Mouse (Mus musculus) lung, embryonic 16.5 days (tissue): ENCODE data around the gene Tspan13. TPM values are rescaled to one million over a fixed set of nuclear protein-coding genes. Genes with fewer than 3 reads are reported as not detected.

ENCODE experiments used
- ATAC-seq: fragments of 200-750 bp; cut with Nextera tagmentation; 2 replicates; pipeline ENCODE4 v1.8.0; 2017; ENCODE audit warnings: low read depth, mild to moderate bottlenecking, moderate library complexity
- H3K27ac ChIP-seq: fragments of 300-500 bp; sonication (generic); 2 replicates; pipeline ENCODE4 v1.5.1; 2014; ENCODE audit warnings: mild to moderate bottlenecking, control low read depth, low read length
- H3K27me3 ChIP-seq: fragments of 300-500 bp; sonication (generic); 2 replicates; pipeline ENCODE4 v1.6.1; 2014; ENCODE audit warnings: low read depth, low read length, mixed read lengths; ENCODE audit not compliant: control insufficient read depth, insufficient read depth
- H3K36me3 ChIP-seq: fragments of 300-500 bp; sonication (generic); 2 replicates; pipeline ENCODE4 v1.6.1; 2014; ENCODE audit warnings: low read length; ENCODE audit not compliant: control insufficient read depth, insufficient read depth
- H3K4me1 ChIP-seq: fragments of 300-500 bp; sonication (generic); replicated peaks from 2 replicates; pipeline ENCODE4 v1.6.1; 2014; ENCODE audit warnings: low read length, mixed read lengths; ENCODE audit not compliant: control insufficient read depth, insufficient read depth
- H3K4me2 ChIP-seq: fragments of 300-500 bp; sonication (generic); 2 replicates; pipeline ENCODE4 v1.6.1; 2014; ENCODE audit warnings: low read depth, low read length, control low read depth
- H3K4me3 ChIP-seq: fragments of 300-500 bp; sonication (generic); 2 replicates; pipeline ENCODE4 v1.5.1; 2014; ENCODE audit warnings: mild to moderate bottlenecking, low read length, control low read depth
- H3K9ac ChIP-seq: fragments of 300-500 bp; sonication (generic); 2 replicates; pipeline ENCODE4 v1.6.1; 2014; ENCODE audit warnings: low read length, control low read depth
- H3K9me3 ChIP-seq: fragments of 300-500 bp; sonication (generic); 2 replicates; pipeline ENCODE4 v1.6.1; 2016; ENCODE audit warnings: low read length; ENCODE audit not compliant: control insufficient read depth
- WGBS: fragments of 180-500 bp; shearing (Covaris S2); extraction: QIAGEN DNeasy Blood & Tissue Kit; methylation state at CpG from one replicate; pipeline ENCODE4 v1.1.7; 2014; 5-methylcytosine and 5-hydroxymethylcytosine counted together
- polyA plus RNA-seq: library from polyadenylated mRNA; unstranded; fragments of >200 nt; fragmentation: Nextera tagmentation; extraction: Ambion mirVana; gene quantifications from 2 replicates; pipeline ENCODE4 v1.2.1, GENCODE M21; 2015

Gene Tspan13
- polyA plus RNA-seq, 1 experiment from 2014 or later, result 139 TPM

DNA sequence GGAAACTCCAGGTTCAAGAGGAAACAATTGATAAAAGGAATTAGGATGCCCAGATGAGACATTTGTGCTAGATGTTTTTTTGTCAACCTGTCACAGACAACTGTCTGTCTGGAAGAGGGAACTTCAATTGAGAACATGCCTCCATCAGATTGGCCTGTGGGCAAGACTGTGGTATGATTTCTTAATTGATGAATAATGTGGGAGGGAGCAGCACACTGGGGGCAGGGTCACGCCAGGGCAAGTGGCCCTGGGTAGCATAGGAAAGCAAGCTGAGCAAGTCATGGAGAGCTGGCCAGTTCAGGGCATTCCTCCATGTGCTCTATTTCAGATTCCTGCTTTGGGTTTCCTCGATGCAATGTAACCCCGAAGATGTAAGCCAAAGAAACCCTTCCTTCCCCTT is 66.4 kb downstream of the Tspan13 start:
- no peaks in the 10 kb centered on the region for H3K9me3 ChIP-seq
- H3K4me1 ChIP-seq, result no peaks in the 10 kb centered on the region
- H3K4me2 ChIP-seq, result no peak overlapping the region
- H3K36me3 ChIP-seq, result no peaks in the 10 kb centered on the region
- H3K9ac ChIP-seq, result no peak overlapping the region
- WGBS, result 77% methylated on average over 3 of the region's 3 CpGs
- H3K27me3 ChIP-seq, result no peaks in the 10 kb centered on the region
- ATAC-seq, result no peak
- H3K4me3 ChIP-seq, result no peak overlapping the region
- no peak overlapping the region for H3K27ac ChIP-seq

DNA sequence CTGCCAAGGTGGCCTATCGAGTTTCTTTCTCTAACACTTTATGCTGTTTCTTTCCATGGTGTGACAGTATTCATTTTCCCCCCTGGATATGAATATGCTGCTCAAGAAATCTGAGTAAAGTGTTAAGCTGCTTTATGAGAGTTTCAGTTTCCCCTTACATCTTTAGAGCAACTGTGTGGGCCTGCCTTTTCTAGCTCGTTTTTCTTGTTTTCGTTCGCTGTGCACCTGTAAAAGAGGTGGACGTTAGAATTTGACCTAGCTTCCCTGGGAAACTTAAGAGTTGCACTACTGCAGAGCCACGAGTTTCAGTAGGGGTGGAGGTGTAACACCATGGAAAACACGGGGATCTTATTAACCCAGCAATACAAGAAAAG is 75.5 kb downstream of the Tspan13 start:
- Histone ChIP-seq H3K4me3 (no peak overlapping the region), H3K9ac (no peak overlapping the region), H3K27ac (no peak overlapping the region), H3K36me3 (no peaks in the 10 kb centered on the region), H3K27me3 (no peaks in the 10 kb centered on the region), H3K4me1 (no peaks in the 10 kb centered on the region), H3K9me3 (no peaks in the 10 kb centered on the region), H3K4me2 (no peak overlapping the region)
- no peak for ATAC-seq
- WGBS, result 53% methylated on average over 7 of the region's 7 CpGs

DNA sequence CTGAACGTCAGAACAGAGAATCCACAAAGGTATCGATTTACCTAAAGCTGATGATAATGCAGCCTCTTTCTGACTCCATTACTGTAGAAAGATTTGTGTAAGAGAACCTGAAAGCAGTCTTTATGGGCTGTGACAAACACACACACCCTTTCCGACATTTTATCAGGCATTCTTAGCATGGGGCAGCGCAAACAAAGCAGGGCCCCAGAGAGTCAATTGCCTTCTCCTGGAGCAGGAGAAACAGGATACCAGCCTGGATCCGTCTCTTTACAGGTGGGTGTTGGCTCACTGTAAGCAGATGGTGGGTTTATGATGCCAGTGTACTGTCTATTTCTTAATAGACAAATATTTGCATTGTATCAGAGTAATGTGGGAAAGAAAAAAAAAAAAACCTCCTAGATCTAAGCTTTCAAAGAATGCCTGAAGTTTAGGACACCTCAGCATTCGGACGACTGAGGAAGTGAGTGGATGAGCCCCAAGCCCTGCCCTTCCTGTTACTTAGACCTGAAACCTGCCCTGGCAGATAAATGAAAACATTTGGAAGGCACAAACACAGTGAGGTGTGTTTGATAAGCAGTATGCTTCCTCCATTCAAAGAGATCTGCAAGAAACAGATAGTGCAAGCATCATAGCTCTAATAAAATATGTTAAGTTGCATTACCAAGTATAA is 76.1 kb downstream of the Tspan13 start:
- WGBS, result 40% methylated on average over 7 of the region's 7 CpGs
- Histone ChIP-seq H3K4me1 (no peaks in the 10 kb centered on the region), H3K27me3 (no peaks in the 10 kb centered on the region), H3K9ac (no peak overlapping the region), H3K36me3 (no peaks in the 10 kb centered on the region), H3K4me2 (no peak overlapping the region), H3K4me3 (no peak overlapping the region), H3K27ac (no peak overlapping the region), H3K9me3 (no peaks in the 10 kb centered on the region)
- ATAC-seq, result no peak

Other genes with a start within 250 kb of the Tspan13 start
- 1.2 and 2.7 TPM in 2 replicates for gene Agr3, start 116.9 kb downstream of the Tspan13 start, polyA plus RNA-seq
- 6.9 and 11.0 TPM in 2 replicates for gene Agr2, start 49.6 kb downstream of the Tspan13 start, polyA plus RNA-seq
- 36.9 and 39.2 TPM in 2 replicates for gene Ankmy2, start 114.6 kb upstream of the Tspan13 start, polyA plus RNA-seq
- gene Bzw2, start 115.6 kb upstream of the Tspan13 start, polyA plus RNA-seq, result 132 and 157 TPM in 2 replicates
- not detected in 2 replicates for gene Lrrc72, start 210.9 kb upstream of the Tspan13 start, polyA plus RNA-seq